Mouse (Mus musculus) adrenal gland, postnatal 36 days (tissue): ENCODE results near the gene Olfr1234. TPM values are rescaled to one million over a fixed set of nuclear protein-coding genes. Genes with fewer than 3 reads are reported as not detected.

Source experiments
- DNase-seq, 2 experiments: peaks; one replicate each; pipeline ENCODE4 v3.0.0; 2021; ENCODE audit warnings: mixed read lengths in 1 of 2
- long read RNA-seq, 2 experiments: library from polyadenylated mRNA; stranded (forward); transcript quantifications; one replicate each; pipeline ENCODE4 v2.0.0; 2021; ENCODE audit warnings: borderline sequencing depth in 2 of 2
- total RNA-seq, 2 experiments: library from RNA; stranded (reverse); gene quantifications; 2 replicates each; pipeline ENCODE4 v1.2.3; 2021

The Olfr1234 gene
- not detected for total RNA-seq
- long read RNA-seq, experiment 1 = 0 reads
- long read RNA-seq, experiment 2 = 0 reads

- DNase-seq = no peak
These were observed at the start of gene Olfr1234 for GRCm38 (mm10) chr2:89364765-89365164. TSS of gene Olfr1234 (minus strand) at chr2:89364865.

GRCm38 (mm10) chr2:89409576-89409975 lies 44.9 kb upstream of the Olfr1234 start, which contains the start of gene Olfr1238:
TSS of gene Olfr1238 (minus strand) at chr2:89409676.
- DNase-seq = no peak

- no peak for DNase-seq
These were observed 36.2 kb upstream of the Olfr1234 start for GRCm38 (mm10) chr2:89400882-89401281.

- DNase-seq = no peak
These were observed 22.4 kb downstream of the Olfr1234 start, which contains the start of gene Olfr1233 for GRCm38 (mm10) chr2:89342298-89342697. TSS of gene Olfr1233 (minus strand) at chr2:89342398.

- DNase-seq = no peak
These were observed 35.1 kb downstream of the Olfr1234 start, which contains the start of gene Olfr1232 for GRCm38 (mm10) chr2:89329575-89329974. TSS of gene Olfr1232 (minus strand) at chr2:89329675.

Other genes starting within 250 kb of the Olfr1234 start
- not detected for gene Olfr1221, start 247.6 kb downstream of the Olfr1234 start, total RNA-seq
- not detected for gene Olfr1222, start 231.8 kb downstream of the Olfr1234 start, total RNA-seq
- gene Olfr1223, start 213.3 kb downstream of the Olfr1234 start, total RNA-seq = not detected
- gene Olfr1224-ps1, start 200.8 kb downstream of the Olfr1234 start, total RNA-seq = not detected
- gene Olfr1225, start 190.2 kb downstream of the Olfr1234 start, total RNA-seq = not detected
- gene Olfr1226, start 164.8 kb downstream of the Olfr1234 start, total RNA-seq = not detected
- gene Olfr1228, start 110.8 kb downstream of the Olfr1234 start, total RNA-seq = not detected
- not detected for gene Olfr1229, start 76.9 kb downstream of the Olfr1234 start, total RNA-seq
- gene Olfr1230, start 67.6 kb downstream of the Olfr1234 start, total RNA-seq = not detected
- not detected for gene Olfr1231, start 57.8 kb downstream of the Olfr1234 start, total RNA-seq
- not detected for gene Olfr1232, start 35.2 kb downstream of the Olfr1234 start, total RNA-seq
- gene Olfr1233, start 22.5 kb downstream of the Olfr1234 start, total RNA-seq = not detected
- gene Olfr1238, start 44.8 kb upstream of the Olfr1234 start, total RNA-seq = not detected
- gene Olfr1239, start 55.5 kb upstream of the Olfr1234 start, total RNA-seq = not detected
- not detected for gene Olfr1240, start 78.1 kb upstream of the Olfr1234 start, total RNA-seq
- gene Olfr1241, start 122.3 kb upstream of the Olfr1234 start, total RNA-seq = not detected
- gene Olfr1242, start 133.5 kb upstream of the Olfr1234 start, total RNA-seq = not detected
- not detected for gene Olfr1243, start 166.6 kb upstream of the Olfr1234 start, total RNA-seq
- not detected for gene Olfr1245, start 213.6 kb upstream of the Olfr1234 start, total RNA-seq
- not detected for gene Olfr1246, start 228.3 kb upstream of the Olfr1234 start, total RNA-seq
- gene Olfr1247, start 249.3 kb upstream of the Olfr1234 start, total RNA-seq = not detected